Mouse (Mus musculus) heart, embryonic 10.5 days (tissue): ENCODE measurements around the gene Nfib. TPM values are rescaled to one million over a fixed set of nuclear protein-coding genes. Genes with fewer than 3 reads are reported as not detected.

ENCODE experiments used
- DNase-seq: peaks from one replicate; pipeline ENCODE4 v3.0.0-alpha.2; 2017; ENCODE audit warnings: low spot score
- H3K27ac ChIP-seq: fragments of 300-500 bp; sonication (generic); 2 replicates; pipeline ENCODE4 v1.5.1; 2016; ENCODE audit warnings: mild to moderate bottlenecking
- H3K27me3 ChIP-seq: fragments of 300-500 bp; sonication (generic); 2 replicates; pipeline ENCODE4 v1.6.1; 2016; ENCODE audit warnings: mild to moderate bottlenecking; ENCODE audit not compliant: poor library complexity, insufficient read depth, severe bottlenecking
- H3K36me3 ChIP-seq: fragments of 300-500 bp; sonication (generic); 2 replicates; pipeline ENCODE4 v1.6.1; 2016; ENCODE audit warnings: mild to moderate bottlenecking, moderate library complexity
- H3K4me1 ChIP-seq: fragments of 300-500 bp; sonication (generic); 2 replicates; pipeline ENCODE4 v1.6.1; 2016; ENCODE audit warnings: mild to moderate bottlenecking
- H3K4me3 ChIP-seq: fragments of 300-500 bp; sonication (generic); 2 replicates; pipeline ENCODE4 v1.5.1; 2016; ENCODE audit warnings: mild to moderate bottlenecking, moderate library complexity
- H3K9me3 ChIP-seq: fragments of 300-500 bp; sonication (generic); 2 replicates; pipeline ENCODE4 v1.6.1; 2016; ENCODE audit warnings: mild to moderate bottlenecking, moderate library complexity
- WGBS: fragments of 180-500 bp; shearing (Covaris S2); methylation state at CpG from one replicate; pipeline ENCODE4 v1.1.7; 2016; 5-methylcytosine and 5-hydroxymethylcytosine counted together
- polyA plus RNA-seq: library from polyadenylated mRNA; unstranded; fragments of >200 nt; fragmentation: Nextera tagmentation; extraction: Ambion mirVana; gene quantifications from 2 replicates; pipeline ENCODE4 v1.2.1, GENCODE M21; 2016

Gene Nfib
- polyA plus RNA-seq, 1 experiment from 2014 or later, result 38.1 TPM

GRCm38 (mm10) chr4:82537279-82537967, 168.1 kb downstream of the Nfib start:
- WGBS, result under 1% methylated on average over 28 of the region's 28 CpGs
- peaks cover 42% of the 10 kb centered on the region for H3K4me1 ChIP-seq

GRCm38 (mm10) chr4:82536435-82537278, 168.9 kb downstream of the Nfib start:
- Histone ChIP-seq H3K4me1 (peaks cover 44% of the 10 kb centered on the region), H3K27me3 (peaks cover 37% of the 10 kb centered on the region), H3K27ac (peak overlapping the region; percentile 86), H3K4me3 (peak overlapping the region; percentile 62), H3K36me3 (no peaks in the 10 kb centered on the region), H3K9me3 (no peaks in the 10 kb centered on the region)
- 8% methylated on average over 36 of the region's 36 CpGs for WGBS
- no peak for DNase-seq

More at GRCm38 (mm10) chr4:82537279-82537967, 168.1 kb downstream of the Nfib start:
- Histone ChIP-seq H3K36me3 (no peaks in the 10 kb centered on the region), H3K4me3 (peak overlapping the region; percentile 62), H3K27ac (peak overlapping the region; percentile 86), H3K9me3 (no peaks in the 10 kb centered on the region), H3K27me3 (peaks cover 37% of the 10 kb centered on the region)
- no peak for DNase-seq

- Histone ChIP-seq H3K9me3 (no peaks in the 10 kb centered on the region), H3K4me3 (peak overlapping the region; percentile 62), H3K36me3 (no peaks in the 10 kb centered on the region), H3K27ac (peak overlapping the region; percentile 86), H3K27me3 (peaks cover 37% of the 10 kb centered on the region), H3K4me1 (peaks cover 53% of the 10 kb centered on the region)
- DNase-seq, result no peak
- 48% methylated on average over 6 of the region's 6 CpGs for WGBS
Measured at GRCm38 (mm10) chr4:82535606-82536434, 169.7 kb downstream of the Nfib start.

GRCm38 (mm10) chr4:82533231-82533630, 172.3 kb downstream of the Nfib start:
- Histone ChIP-seq H3K9me3 (no peaks in the 10 kb centered on the region), H3K36me3 (no peaks in the 10 kb centered on the region), H3K4me1 (peaks cover 47% of the 10 kb centered on the region), H3K27me3 (peaks cover 26% of the 10 kb centered on the region), H3K4me3 (no peak overlapping the region), H3K27ac (peak overlapping the region; percentile 81)
- no peak for DNase-seq
- 38% methylated on average over 3 of the region's 3 CpGs for WGBS

- H3K4me1 ChIP-seq, result peaks cover 46% of the 10 kb centered on the region
- 19% methylated on average over 11 of the region's 11 CpGs for WGBS
- H3K9me3 ChIP-seq, result no peaks in the 10 kb centered on the region
- no peak for DNase-seq
- peak overlapping the region; percentile 81 for H3K27ac ChIP-seq
- H3K27me3 ChIP-seq, result peaks cover 23% of the 10 kb centered on the region
- H3K36me3 ChIP-seq, result no peaks in the 10 kb centered on the region
- H3K4me3 ChIP-seq, result peak overlapping the region; percentile 8; the same call in 1 of the 2 replicates
Measured at GRCm38 (mm10) chr4:82532443-82533191, 172.9 kb downstream of the Nfib start.

GRCm38 (mm10) chr4:82531977-82532376, 173.6 kb downstream of the Nfib start:
- Histone ChIP-seq H3K4me1 (peaks cover 44% of the 10 kb centered on the region), H3K27me3 (peaks cover 20% of the 10 kb centered on the region), H3K27ac (peak overlapping the region; percentile 81), H3K4me3 (no peak overlapping the region), H3K9me3 (no peaks in the 10 kb centered on the region), H3K36me3 (no peaks in the 10 kb centered on the region)
- DNase-seq, result no peak
- WGBS, result 53% methylated on average over 5 of the region's 5 CpGs

- no peak for DNase-seq
Measured at GRCm38 (mm10) chr4:82530875-82531353, 174.6 kb downstream of the Nfib start.

GRCm38 (mm10) chr4:82528978-82529377, 176.6 kb downstream of the Nfib start:
- H3K27me3 ChIP-seq, result no peaks in the 10 kb centered on the region
- no peaks in the 10 kb centered on the region for H3K9me3 ChIP-seq
- no peak overlapping the region for H3K27ac ChIP-seq
- DNase-seq, result no peak
- 77% methylated on average over 2 of the region's 2 CpGs for WGBS
- peaks cover 28% of the 10 kb centered on the region for H3K4me1 ChIP-seq
- H3K36me3 ChIP-seq, result no peaks in the 10 kb centered on the region
- H3K4me3 ChIP-seq, result no peak overlapping the region

More at GRCm38 (mm10) chr4:82530875-82531353, 174.6 kb downstream of the Nfib start:
- Histone ChIP-seq H3K9me3 (no peaks in the 10 kb centered on the region), H3K4me1 (peaks cover 33% of the 10 kb centered on the region), H3K27me3 (peaks cover 10% of the 10 kb centered on the region), H3K4me3 (no peak overlapping the region), H3K36me3 (no peaks in the 10 kb centered on the region), H3K27ac (peak overlapping the region; percentile 81)
- 39% methylated on average over 3 of the region's 3 CpGs for WGBS

GRCm38 (mm10) chr4:82519935-82520334, 185.6 kb downstream of the Nfib start:
- no peaks in the 10 kb centered on the region for H3K36me3 ChIP-seq
- no peaks in the 10 kb centered on the region for H3K9me3 ChIP-seq
- WGBS, result 93% methylated on average over 4 of the region's 4 CpGs
- H3K4me3 ChIP-seq, result no peak overlapping the region
- H3K27ac ChIP-seq, result no peak overlapping the region
- peaks cover 8% of the 10 kb centered on the region; the same call in 1 of the 2 replicates for H3K4me1 ChIP-seq
- no peaks in the 10 kb centered on the region for H3K27me3 ChIP-seq
- no peak for DNase-seq

- no peak overlapping the region for H3K4me3 ChIP-seq
- 81% methylated on average over 1 of the region's 1 CpGs for WGBS
- DNase-seq, result no peak
- peaks cover 15% of the 10 kb centered on the region for H3K4me1 ChIP-seq
- no peaks in the 10 kb centered on the region for H3K9me3 ChIP-seq
- H3K27ac ChIP-seq, result no peak overlapping the region
- no peaks in the 10 kb centered on the region for H3K36me3 ChIP-seq
- H3K27me3 ChIP-seq, result no peaks in the 10 kb centered on the region
Measured at GRCm38 (mm10) chr4:82518132-82518531, 187.4 kb downstream of the Nfib start.

GRCm38 (mm10) chr4:82517311-82517710, 188.2 kb downstream of the Nfib start:
- no peak for DNase-seq
- Histone ChIP-seq H3K36me3 (no peaks in the 10 kb centered on the region), H3K27ac (peak overlapping the region; percentile 49), H3K4me3 (no peak overlapping the region), H3K27me3 (no peaks in the 10 kb centered on the region), H3K9me3 (no peaks in the 10 kb centered on the region), H3K4me1 (peaks cover 18% of the 10 kb centered on the region)
- 47% methylated on average over 7 of the region's 7 CpGs for WGBS
